Mouse (Mus musculus): ENCODE results near the gene Rnd1.

GRCm38 (mm10) chr15:98710442-98710841 lies 33.2 kb upstream of the Rnd1 start:
- TF ChIP-seq POLR2A (IDR thresholded peaks at IDR 0.05; ENCODE audit: insufficient read length, low read depth) (no peak), E2F4 (IDR thresholded peaks at IDR 0.05; ENCODE audit: insufficient read depth) (no peak), POLR2AphosphoS2 (IDR thresholded peaks at IDR 0.05; ENCODE audit: insufficient read length, low read depth) (no peak), USF1 (IDR thresholded peaks at IDR 0.05; ENCODE audit: low read depth) (no peak), MYOD1 (IDR thresholded peaks at IDR 0.05; ENCODE audit: control insufficient read depth in 1 of 3, insufficient read length in 2 of 3, low read depth in 2 of 3) (no peak), TCF3 (IDR thresholded peaks at IDR 0.05; ENCODE audit: insufficient read length, low read depth) (no peak)

Data from myocyte (in vitro differentiated cells).